Mouse (Mus musculus): ENCODE data around the gene Arhgap23.

The Arhgap23 gene

DNA sequence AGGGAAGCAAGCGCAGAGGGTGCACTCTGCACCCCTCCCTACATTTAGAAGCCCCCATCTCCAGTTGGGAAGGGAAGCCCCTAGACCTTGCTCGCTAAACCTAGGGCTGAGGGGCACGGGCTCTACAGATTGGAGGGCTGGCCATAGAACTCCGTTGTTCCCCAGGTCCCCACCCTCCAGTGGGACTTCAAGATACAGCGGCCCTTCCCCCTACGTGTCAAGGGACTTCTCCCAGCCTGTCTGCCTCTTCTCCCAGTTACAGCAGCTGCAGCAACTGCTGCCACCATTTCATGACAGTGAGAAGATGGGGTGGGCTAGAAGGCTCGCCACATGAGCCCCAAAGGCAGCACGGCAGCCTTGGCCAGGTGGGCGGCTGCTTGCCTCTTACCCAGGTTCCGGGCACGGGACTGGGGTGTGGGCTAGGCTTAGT is 10.6 kb upstream of the Arhgap23 start:
- DNase-seq (ENCODE audit: low read depth in 2 of 2, low spot score in 2 of 2): no peak

DNA sequence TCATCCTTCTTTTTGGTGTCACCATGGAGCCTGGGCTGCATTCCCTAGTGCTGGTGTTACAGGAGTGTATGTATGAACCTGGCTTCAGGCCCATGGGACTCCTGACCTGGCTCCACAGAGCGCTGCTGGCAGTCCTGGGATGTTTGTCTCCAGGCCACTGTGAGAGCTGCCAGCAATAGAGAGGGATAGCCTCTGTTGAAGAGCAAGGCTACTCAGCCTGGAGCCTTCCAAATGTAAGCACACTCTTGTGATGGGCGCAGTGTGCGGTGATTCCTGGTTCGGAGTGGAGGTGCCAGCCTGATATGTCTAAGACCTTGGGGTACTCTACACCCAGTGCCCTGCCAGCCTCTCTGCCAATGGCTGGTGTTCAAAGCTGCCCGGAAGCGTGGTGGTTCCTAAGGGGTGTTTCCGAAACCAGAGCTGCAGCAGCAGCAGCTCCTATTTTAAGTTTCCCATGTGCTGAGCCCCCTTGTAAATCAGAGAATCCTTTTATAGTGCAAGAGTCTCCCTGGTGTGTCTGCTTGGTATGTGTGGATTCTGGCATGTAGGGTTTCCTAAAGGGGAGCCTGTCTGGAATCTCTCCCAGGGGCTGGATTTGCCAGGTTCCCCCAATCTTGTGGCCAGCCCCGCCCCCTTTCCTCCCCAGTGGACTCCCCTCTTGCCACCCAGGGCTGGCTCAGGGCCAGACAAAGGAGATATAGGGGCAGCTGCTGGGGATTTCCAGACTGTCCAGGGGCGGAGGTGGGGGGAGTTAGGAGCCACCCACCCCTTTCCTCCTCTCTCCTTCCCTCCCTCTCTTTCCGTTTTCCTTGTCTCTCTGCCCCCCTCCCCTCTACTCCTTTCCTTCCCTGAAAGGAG is 9.0 kb upstream of the Arhgap23 start:
- no peak for DNase-seq (ENCODE audit: low read depth in 2 of 2, low spot score in 2 of 2)

GRCm38 (mm10) chr11:97407456-97407855 is 7.9 kb upstream of the Arhgap23 start:
- DNase-seq (ENCODE audit: low read depth in 2 of 2, low spot score in 2 of 2): no peak

- DNase-seq (ENCODE audit: low read depth in 2 of 2, low spot score in 2 of 2): peak; percentile 59 to 71
Measured at GRCm38 (mm10) chr11:97408171-97408570, 7.2 kb upstream of the Arhgap23 start.

GRCm38 (mm10) chr11:97410958-97411357 is 4.4 kb upstream of the Arhgap23 start:
- DNase-seq (ENCODE audit: low read depth in 2 of 2, low spot score in 2 of 2): no peak

- no peak for DNase-seq (ENCODE audit: low read depth in 2 of 2, low spot score in 2 of 2)
Measured at GRCm38 (mm10) chr11:97412117-97412516, 3.2 kb upstream of the Arhgap23 start.

GRCm38 (mm10) chr11:97412808-97413347 is 2.5 kb upstream of the Arhgap23 start:
- DNase-seq (ENCODE audit: low read depth in 2 of 2, low spot score in 2 of 2): no peak

GRCm38 (mm10) chr11:97415712-97416636 is 641 bp downstream of the Arhgap23 start:
- no peak for DNase-seq (ENCODE audit: low read depth in 2 of 2, low spot score in 2 of 2)

GRCm38 (mm10) chr11:97416637-97417035 is 1.3 kb downstream of the Arhgap23 start:
- DNase-seq (ENCODE audit: low read depth in 2 of 2, low spot score in 2 of 2): no peak

GRCm38 (mm10) chr11:97418834-97419539 is 3.7 kb downstream of the Arhgap23 start:
- DNase-seq (ENCODE audit: low read depth in 2 of 2, low spot score in 2 of 2): no peak

- no peak for DNase-seq (ENCODE audit: low read depth in 2 of 2, low spot score in 2 of 2)
Measured at GRCm38 (mm10) chr11:97419540-97419900, 4.2 kb downstream of the Arhgap23 start.

GRCm38 (mm10) chr11:97422507-97422906 is 7.2 kb downstream of the Arhgap23 start:
- DNase-seq (ENCODE audit: low read depth in 2 of 2, low spot score in 2 of 2): no peak

- no peak for DNase-seq (ENCODE audit: low read depth in 2 of 2, low spot score in 2 of 2)
Measured at GRCm38 (mm10) chr11:97424092-97424692, 8.9 kb downstream of the Arhgap23 start.

- DNase-seq (ENCODE audit: low read depth in 2 of 2, low spot score in 2 of 2): no peak
Measured at GRCm38 (mm10) chr11:97424802-97425201, 9.5 kb downstream of the Arhgap23 start.

- no peak for DNase-seq (ENCODE audit: low read depth in 2 of 2, low spot score in 2 of 2)
Measured at GRCm38 (mm10) chr11:97427794-97428725, 12.7 kb downstream of the Arhgap23 start.

DNA sequence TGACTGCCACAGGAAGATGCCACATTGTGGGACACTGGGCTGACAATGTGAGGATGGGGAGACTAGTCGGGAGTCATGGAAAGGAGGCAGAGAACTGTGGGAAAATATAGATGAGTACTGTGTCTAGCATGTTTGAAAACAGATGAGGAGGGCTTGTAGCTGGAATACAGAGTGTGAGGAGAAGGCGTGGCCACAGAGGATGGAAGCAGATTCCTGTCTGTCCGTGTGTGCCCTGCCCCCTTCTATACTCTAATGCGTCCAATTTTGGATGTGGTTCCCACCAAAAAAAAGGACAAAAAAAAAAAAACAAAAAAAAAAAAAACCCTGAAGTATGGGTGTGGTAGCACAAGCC is 13.4 kb downstream of the Arhgap23 start:
- no peak for DNase-seq (ENCODE audit: low read depth in 2 of 2, low spot score in 2 of 2)

GRCm38 (mm10) chr11:97429615-97430014 is 14.3 kb downstream of the Arhgap23 start:
- no peak for DNase-seq (ENCODE audit: low read depth in 2 of 2, low spot score in 2 of 2)

GRCm38 (mm10) chr11:97432015-97432414 is 16.7 kb downstream of the Arhgap23 start:
- DNase-seq (ENCODE audit: low read depth in 2 of 2, low spot score in 2 of 2): peak; percentile 69 to 74

DNA sequence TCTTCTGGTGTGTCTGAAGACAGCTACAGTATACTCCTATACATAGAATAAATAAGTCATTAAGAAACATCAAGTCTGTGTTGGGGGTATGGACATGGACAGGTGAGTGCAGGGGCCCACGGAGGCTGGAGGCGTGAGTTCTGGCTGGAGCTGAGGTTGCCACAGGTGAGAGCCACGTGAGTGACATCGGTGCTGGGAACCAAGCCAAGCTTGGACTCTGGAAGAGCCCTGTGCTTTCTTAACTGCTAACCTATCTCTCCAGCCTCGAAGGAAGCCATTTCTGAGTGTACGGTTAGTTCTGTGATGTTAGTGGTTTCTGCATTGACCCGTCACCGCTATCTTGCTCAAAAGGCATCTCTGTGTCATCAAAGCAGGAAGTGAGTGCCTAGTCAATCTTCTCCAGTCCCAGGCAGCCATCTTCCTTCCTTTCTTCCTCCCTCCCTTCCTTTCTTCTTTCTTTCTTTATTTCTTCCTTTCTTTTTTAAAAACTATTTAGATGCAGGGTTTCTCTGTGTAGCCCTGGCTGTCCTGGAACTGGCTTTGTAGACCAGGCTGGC is 17.7 kb downstream of the Arhgap23 start:
- DNase-seq (ENCODE audit: low read depth in 2 of 2, low spot score in 2 of 2): no peak

Measured in CD8-positive naive resting alpha-beta T cell, adult 2 months (primary cell).